Mouse (Mus musculus): ENCODE measurements at regions not wholly inside any gene's neighbourhood (a gene's known extent, or its start where the extent isn't known, plus 50 kb on each side); places are given as distances from the start of the nearest gene placed in this dataset.
A peak's percentile ranks its signal among the peaks of the same experiment; 100 is the strongest.

DNA sequence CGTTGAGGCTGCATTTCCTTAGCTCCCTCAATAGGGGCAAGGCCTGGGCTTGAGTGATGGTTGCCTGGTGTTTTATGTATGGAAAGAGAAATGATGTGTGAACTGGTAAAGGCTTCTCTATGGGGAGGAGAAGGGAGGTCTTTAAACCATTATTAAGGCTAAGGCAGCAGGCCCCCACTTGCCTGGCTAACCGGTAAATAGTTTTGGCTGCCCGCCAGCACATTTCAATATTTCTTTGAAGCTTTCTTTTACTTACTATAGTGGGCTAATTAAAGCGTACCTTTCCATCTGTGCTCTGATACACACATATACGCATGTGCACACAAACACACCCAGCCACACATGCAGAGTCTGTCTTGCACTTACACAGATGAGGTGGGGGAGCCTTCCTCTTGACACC lies 123.9 kb upstream of the Slc35b3 start:
- DNase-seq, result no peak

DNA sequence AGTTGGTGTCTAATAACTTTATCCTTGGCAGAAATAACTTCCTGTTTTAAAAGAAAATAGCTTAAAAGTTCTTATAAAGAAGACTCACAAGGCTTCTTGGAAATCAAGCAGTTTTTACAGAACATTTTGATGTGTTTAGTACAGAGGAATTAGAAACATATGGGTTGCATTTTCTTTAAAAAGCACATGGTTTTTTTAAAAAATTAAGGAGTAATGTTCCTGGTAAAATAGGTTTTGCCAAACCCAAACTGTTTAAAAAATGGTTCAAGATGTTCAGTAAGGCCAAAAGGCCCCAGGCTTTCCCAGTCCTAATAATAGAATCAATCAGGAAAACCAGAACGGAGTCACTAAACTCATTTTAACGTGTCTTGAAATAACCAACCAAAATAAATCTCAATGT lies 113.5 kb upstream of the Slc35b3 start:
- no peak for DNase-seq

DNA sequence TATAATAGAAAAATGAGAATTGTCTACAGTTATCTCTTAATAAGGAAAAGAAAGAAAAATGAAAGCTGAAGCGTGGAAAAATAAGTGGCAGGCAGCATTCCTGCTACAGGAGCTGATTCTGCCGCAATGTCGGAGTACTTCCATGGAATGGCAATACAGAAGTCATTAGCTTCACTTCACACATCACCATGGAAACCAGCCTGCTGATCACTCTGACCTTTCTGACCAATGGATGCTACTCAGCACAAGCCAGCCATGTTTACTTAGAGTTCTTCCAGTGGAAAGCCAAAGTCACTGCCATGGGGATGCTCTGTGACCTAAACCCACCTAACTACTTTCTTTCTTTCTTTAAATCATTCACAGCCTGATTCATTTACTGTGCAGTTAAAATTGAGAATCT lies 71.6 kb upstream of the Slc35b3 start:
- DNase-seq, result no peak

DNA sequence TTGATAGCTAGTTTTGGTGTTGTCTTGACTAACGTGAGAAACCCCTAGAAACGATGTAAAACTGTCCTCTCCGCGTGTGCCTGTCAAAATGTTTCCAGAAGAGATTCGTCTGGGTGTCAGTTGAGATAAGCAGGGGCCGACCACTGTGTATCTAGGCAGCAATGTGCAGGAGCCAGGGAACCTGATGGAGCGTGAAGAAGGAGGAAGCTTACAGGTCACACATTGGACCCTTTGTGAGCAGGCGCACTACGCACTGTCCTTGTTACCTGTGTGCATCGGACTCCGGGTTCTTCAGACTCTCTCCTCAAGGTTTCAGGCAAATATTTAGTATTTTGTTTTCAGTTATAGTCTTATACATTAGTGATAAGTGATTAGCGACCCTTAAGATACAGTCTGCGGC lies 59.5 kb upstream of the Slc35b3 start:
- DNase-seq, result no peak

DNA sequence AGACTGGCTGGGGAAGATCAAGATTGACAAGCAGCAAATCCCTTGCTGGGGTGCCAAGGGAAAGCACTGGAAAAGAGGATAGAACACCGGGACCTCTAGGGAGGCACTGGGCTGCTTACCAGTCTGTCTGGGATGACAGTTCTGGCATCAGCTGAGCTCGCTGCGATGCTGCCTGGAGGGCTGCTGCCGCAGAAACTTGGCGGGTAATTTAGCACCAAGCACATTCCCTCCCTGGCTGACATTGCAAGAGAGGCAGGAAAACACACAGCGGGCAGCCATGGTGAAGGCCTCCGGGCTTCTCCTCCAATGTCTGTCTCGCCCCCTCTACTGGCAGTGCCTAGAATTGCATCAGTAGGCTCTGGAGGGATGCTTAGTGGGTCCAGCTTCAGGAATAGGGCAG lies 51.0 kb upstream of the Slc35b3 start:
- peak; percentile 70 to 84 for DNase-seq

All from heart, adult 18-20 months (tissue).